Mouse (Mus musculus) MEL (cell line): Measurements from ENCODE around the gene Ring1.
A peak's percentile ranks its signal among the peaks of the same experiment; 100 is the strongest.
"Not testable (repeated sequence)": the region's sequence is repeated elsewhere in the genome, so short reads cannot be mapped to it uniquely, and the experiment has no call there.

ENCODE experiments used
- CTCF ChIP-seq, 3 experiments: IDR thresholded peaks in 2 of 3; conservative IDR thresholded peaks in 1 of 3; 2 replicates each; pipeline ENCODE4 v1.5.1; 2011 to 2012; ENCODE audit warnings: low read length in 3 of 3, low read depth in 2 of 3, mild to moderate bottlenecking in 2 of 3, improper control_type of control experiment in 1 of 3, inconsistent platforms in 1 of 3, mixed read lengths in 1 of 3, moderate library complexity in 1 of 3; ENCODE audit not compliant: control insufficient read depth in 1 of 3, insufficient read depth in 1 of 3, poor library complexity in 1 of 3, severe bottlenecking in 1 of 3
- GATA1 ChIP-seq: IDR thresholded peaks from 2 replicates; pipeline ENCODE4 v1.6.1; 2011; ENCODE audit warnings: low read depth, low read length, improper control_type of control experiment
- HCFC1 ChIP-seq: IDR thresholded peaks from 2 replicates; pipeline ENCODE4 v1.6.1; 2012; ENCODE audit warnings: low read depth, mild to moderate bottlenecking, inconsistent platforms, low read length, improper control_type of control experiment, moderate library complexity
- MXI1 ChIP-seq: IDR thresholded peaks from 2 replicates; pipeline ENCODE4 v1.6.1; 2011; ENCODE audit warnings: mild to moderate bottlenecking, low read depth, low read length, improper control_type of control experiment
- NRF1 ChIP-seq: IDR thresholded peaks from 2 replicates; pipeline ENCODE4 v1.6.1; 2014; ENCODE audit warnings: low read depth, mild to moderate bottlenecking, inconsistent platforms, low read length, improper control_type of control experiment, moderate library complexity; ENCODE audit not compliant: poor library complexity, insufficient read depth, severe bottlenecking
- POLR2AphosphoS2 ChIP-seq: IDR thresholded peaks from 2 replicates; pipeline ENCODE4 v1.6.1; 2011; ENCODE audit warnings: low read length, improper control_type of control experiment
- TAL1 ChIP-seq: IDR thresholded peaks from 2 replicates; pipeline ENCODE4 v1.6.1; 2012; ENCODE audit warnings: mild to moderate bottlenecking, inconsistent platforms, low read length, moderate library complexity, mixed read lengths
- ZC3H11A ChIP-seq: IDR thresholded peaks from 2 replicates; pipeline ENCODE4 v1.6.1; 2012; ENCODE audit warnings: low read depth, mild to moderate bottlenecking, inconsistent platforms, low read length, improper control_type of control experiment
- ZKSCAN1 ChIP-seq: IDR thresholded peaks from 2 replicates; pipeline ENCODE4 v1.6.1; 2012; ENCODE audit warnings: low read depth, mild to moderate bottlenecking, inconsistent platforms, low read length, improper control_type of control experiment, moderate library complexity

DNA sequence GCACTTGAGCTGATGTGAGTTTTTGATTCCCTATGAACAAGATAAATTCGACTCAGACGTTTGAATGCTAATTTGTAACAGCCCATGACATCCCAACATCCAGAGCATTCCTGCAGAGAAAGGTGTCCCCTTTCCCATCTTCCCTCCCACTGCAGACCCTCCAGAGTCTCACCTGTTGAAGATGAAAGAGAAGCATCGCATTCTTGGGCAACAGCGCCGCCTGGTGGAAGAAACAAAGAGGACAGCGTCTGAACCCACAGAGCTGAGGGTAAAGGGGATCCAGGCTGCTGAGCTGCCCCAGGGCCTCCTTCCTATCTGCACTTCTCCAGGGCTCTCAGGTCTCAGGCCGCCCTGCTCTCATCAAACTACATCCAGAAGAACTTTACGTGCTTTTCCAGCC, 42.3 kb downstream of the Ring1 start:
- TF ChIP-seq POLR2AphosphoS2, TAL1, HCFC1, ZC3H11A, NRF1, ZKSCAN1, GATA1, MXI1: not testable (repeated sequence)
- TF ChIP-seq CTCF (IDR thresholded peaks at IDR 0.05 in 2 of 3, conservative IDR thresholded peaks at IDR 0.05 in 1 of 3; ENCODE audit: control insufficient read depth in 1 of 3, insufficient read depth in 1 of 3, low read depth in 2 of 3, low read length in 3 of 3, poor library complexity in 1 of 3, severe bottlenecking in 1 of 3): peak; percentile 44 to 51 (median 46)
